Comparison of ENCODE assay signal across 9 mouse cellular contexts in genomic region chr10:89823906-89824305, GRCm38 (mm10). TPM values are rescaled to one million over a fixed set of nuclear protein-coding genes. Genes with fewer than 3 reads are reported as not detected.
DNase-seq lines count a peak whose midpoint lies in the region; ATAC-seq and TF ChIP-seq lines count a peak whose summit lies in the region.
"Had no signal": no experiment of that assay in that cellular context is flagged by ENCODE, and none has a peak within 500 bp of the region (broad histone marks: within the 10 kb centered on the region; RNA-seq: fewer than 3 reads in every experiment).

No protein-coding gene starts in this region.

- 43% methylated on average over 2 of the region's 2 CpGs for WGBS in lung, postnatal 0 days

- peak; percentile 27 to 42 for DNase-seq in heart, adult 18-20 months
- no peak for DNase-seq in heart, postnatal 25 days (ENCODE audit: low spot score)
- peak; percentile 70 for DNase-seq in CD4-positive, CD25-positive, alpha-beta regulatory T cell, adult 2 months (ENCODE audit: low read depth, low spot score)
- DNase-seq in adrenal gland, postnatal 14 days, result peak; percentile 65
- DNase-seq in lung, postnatal 0 days (ENCODE audit: low spot score), result peak; percentile 63
- no peak for DNase-seq in right cerebral cortex, postnatal 4 days
- no peak for DNase-seq in urinary bladder, adult 18-20 months (ENCODE audit: low spot score in 2 of 2)

- no peak overlapping the region for H3K4me3 ChIP-seq in lung, postnatal 0 days (ENCODE audit: low read depth, low read length)
- H3K4me3 ChIP-seq: embryonic facial prominence, embryonic 12.5 days had no signal

- intact Hi-C loops in heart, postnatal 25 days (cut with DNase I), result loop anchor here (2.0 to 10.0 kb wide), 3 partner anchors 87 to 365 kb away; no protein-coding TSS in a partner anchor

- no peaks in the 10 kb centered on the region for H3K9me3 ChIP-seq in lung, postnatal 0 days (ENCODE audit: low read length)
- H3K9me3 ChIP-seq: embryonic facial prominence, embryonic 12.5 days had no signal

- H3K4me2 ChIP-seq in lung, postnatal 0 days (replicated peaks; ENCODE audit: low read depth, low read length), result no peak overlapping the region
- H3K4me2 ChIP-seq: embryonic facial prominence, embryonic 12.5 days had no signal

- TF ChIP-seq CTCF in lung, postnatal 0 days (IDR thresholded peaks at IDR 0.05), result peak; percentile 70

- H3K4me1 ChIP-seq in lung, postnatal 0 days (ENCODE audit: insufficient read depth, low read depth, low read length), result no peaks in the 10 kb centered on the region
- H3K4me1 ChIP-seq: embryonic facial prominence, embryonic 12.5 days had no signal

- ATAC-seq in hematopoietic stem cell, adult 5-6 weeks (replicated peaks in 1 of 2; ENCODE audit: insufficient read depth in 1 of 2, low FRiP score in 2 of 2, low TSS enrichment in 1 of 2, low read depth in 1 of 2, poor library complexity in 2 of 2, severe bottlenecking in 2 of 2), result peak; percentile 89 to 92
- peak; percentile 47 for ATAC-seq in lung, postnatal 0 days

- H3K9ac ChIP-seq in lung, postnatal 0 days (replicated peaks; ENCODE audit: low read depth), result no peak overlapping the region
- H3K9ac ChIP-seq: embryonic facial prominence, embryonic 12.5 days had no signal

- no peak for TF ChIP-seq EP300 in lung, postnatal 0 days (IDR thresholded peaks at IDR 0.05)

- no peaks in the 10 kb centered on the region for H3K27me3 ChIP-seq in lung, postnatal 0 days (replicated peaks; ENCODE audit: insufficient read depth, low read length)
- H3K27me3 ChIP-seq: embryonic facial prominence, embryonic 12.5 days had no signal

- no peak overlapping the region for H3K27ac ChIP-seq in lung, postnatal 0 days (ENCODE audit: low read length)
- H3K27ac ChIP-seq: embryonic facial prominence, embryonic 12.5 days had no signal

- no peaks in the 10 kb centered on the region for H3K36me3 ChIP-seq in lung, postnatal 0 days (ENCODE audit: insufficient read depth, low read length)
- H3K36me3 ChIP-seq: embryonic facial prominence, embryonic 12.5 days had no signal

RNA-seq across cellular contexts. Expression of gene Anks1b, which starts 49.4 kb away (rescaled TPM):
- total RNA-seq in heart, adult 18-20 months (2021), result under 1 TPM; 0.33 to 0.40 TPM
- total RNA-seq in heart, postnatal 25 days (2021), result under 1 TPM; 0.48 to 0.70 TPM
- 1.4 and 1.7 TPM in 2 replicates for total RNA-seq in adrenal gland, postnatal 14 days (2021)
- not detected in 2 replicates for total RNA-seq in hematopoietic stem cell, adult 5-6 weeks (2017)
- 0.21 and 0.26 TPM in 2 replicates for polyA plus RNA-seq in lung, postnatal 0 days (2015; fragmentation: Nextera tagmentation; extraction: Ambion mirVana)

Comparison
In these comparisons a context has a peak if more than half of its experiments do, and no peak if none do; other contexts are left out.
1. DNase-seq: peak in heart, adult 18-20 months (2 of 2), CD4-positive, CD25-positive, alpha-beta regulatory T cell, adult 2 months (single experiment), adrenal gland, postnatal 14 days (single experiment) and lung, postnatal 0 days (single experiment); none in heart, postnatal 25 days (single experiment), right cerebral cortex, postnatal 4 days (single experiment) and urinary bladder, adult 18-20 months (0 of 2).